Mouse (Mus musculus): Measurements from ENCODE around the gene Reps1. TPM values are rescaled to one million over a fixed set of nuclear protein-coding genes. Genes with fewer than 3 reads are reported as not detected.

The Reps1 gene
- total RNA-seq, 2 experiments from 2014 or later: 19.7 to 23.8 TPM

GRCm38 (mm10) chr10:18139615-18140014 lies 84.0 kb downstream of the Reps1 start:
- DNase-seq: no peak

- DNase-seq: no peak
These were observed 85.7 kb downstream of the Reps1 start for GRCm38 (mm10) chr10:18141389-18141788.

GRCm38 (mm10) chr10:18142231-18142630 lies 86.6 kb downstream of the Reps1 start:
- DNase-seq: no peak

GRCm38 (mm10) chr10:18147224-18147623 lies 91.6 kb downstream of the Reps1 start:
- DNase-seq: no peak

GRCm38 (mm10) chr10:18162435-18162971 lies 106.8 kb downstream of the Reps1 start:
- no peak for DNase-seq

Other genes starting within 250 kb of the Reps1 start
- 10 to 100 TPM; 12.6 to 15.6 TPM for gene Heca, start 107.8 kb upstream of the Reps1 start, total RNA-seq (2021)
- 1 to 10 TPM; 6.3 to 7.8 TPM for gene Abracl, start 32.6 kb upstream of the Reps1 start, total RNA-seq (2021)
- gene Ect2l, start 155.0 kb downstream of the Reps1 start, total RNA-seq (2021): not detected
- 1 to 10 TPM; 6.9 TPM for gene Ccdc28a, start 179.1 kb downstream of the Reps1 start, total RNA-seq (2021)

Data from gastrocnemius, postnatal 25 days (tissue).